Mouse (Mus musculus): ENCODE data around the gene Nudt16l1.

DNA sequence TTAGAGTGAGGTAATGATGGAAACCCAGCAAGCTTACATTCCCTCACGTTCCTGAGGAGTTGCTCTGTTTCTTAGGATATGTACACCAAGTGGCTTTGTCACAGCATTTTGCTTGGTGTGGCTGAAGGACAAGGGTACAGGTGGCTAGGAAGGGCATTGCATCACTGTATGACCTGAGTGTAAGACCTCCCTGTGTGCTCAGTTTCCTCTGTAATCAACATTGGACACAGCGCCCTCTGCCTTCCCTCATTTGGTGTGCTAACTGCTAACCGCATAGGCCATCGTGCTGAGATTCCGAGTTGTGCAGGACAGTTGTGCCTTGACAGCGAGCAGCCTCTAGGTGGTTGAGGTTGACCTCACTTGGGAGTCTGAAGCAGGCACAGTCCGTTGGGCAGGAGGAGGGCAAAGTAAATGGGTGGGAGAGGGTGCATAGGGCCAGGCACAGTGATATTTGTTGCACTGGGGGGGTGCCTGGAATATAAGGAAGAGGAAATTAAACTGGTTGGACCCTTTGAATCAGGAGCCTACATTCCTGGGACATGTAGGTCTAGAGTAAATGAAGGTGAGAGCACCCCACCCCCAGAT is 41.3 kb upstream of the Nudt16l1 start:
- no peak for TF ChIP-seq CTCF (IDR thresholded peaks at IDR 0.05; ENCODE audit: low read depth, low read length)
- no peak for TF ChIP-seq TAL1 (conservative IDR thresholded peaks at IDR 0.05; ENCODE audit: low read depth, low read length)
- no peak for TF ChIP-seq GATA1 (IDR thresholded peaks at IDR 0.05; ENCODE audit: borderline replicate concordance, low read length)

Data from G1E (cell line).